Mouse (Mus musculus): Measurements from ENCODE around the gene Nol4l.

DNA sequence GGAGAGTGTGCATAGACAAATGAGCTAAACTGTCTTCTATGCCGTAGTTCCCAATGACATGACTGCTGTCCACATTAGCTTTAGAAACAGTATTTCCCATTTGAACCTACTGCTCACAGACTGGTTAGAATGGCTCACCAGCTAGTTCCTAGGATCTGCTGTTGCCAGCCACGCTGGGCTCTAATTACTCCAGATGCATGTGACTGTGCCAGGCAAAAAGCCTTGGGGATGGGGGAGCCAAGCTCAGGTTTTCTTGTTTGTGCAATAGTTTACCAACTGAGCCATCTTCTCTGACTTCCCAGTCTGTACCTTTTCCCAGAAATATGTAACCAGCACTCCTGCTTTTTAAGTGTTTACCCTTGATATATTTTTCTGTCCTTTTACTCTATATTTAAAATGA, 154.4 kb downstream of the Nol4l start:
- TF ChIP-seq CTCF (IDR thresholded peaks at IDR 0.05; ENCODE audit: extremely low read depth, insufficient read length, insufficient replicate concordance, low read depth, low read length) (no peak), POLR2A (IDR thresholded peaks at IDR 0.05; ENCODE audit: low read depth, low read length) (no peak)

All from small intestine, adult 2 months (tissue).